Mouse (Mus musculus) cerebellum, postnatal 10 days (tissue): Measurements from ENCODE around the gene Pus10.
A peak's percentile ranks its signal among the peaks of the same experiment; 100 is the strongest.
"Not testable (repeated sequence)": the region's sequence is repeated elsewhere in the genome, so short reads cannot be mapped to it uniquely, and the experiment has no call there.

ENCODE experiments used
- DNase-seq, 2 experiments: peaks; one replicate each; pipeline ENCODE4 v3.0.0; 2021; ENCODE audit warnings: mixed read lengths in 2 of 2

Gene Pus10

DNA sequence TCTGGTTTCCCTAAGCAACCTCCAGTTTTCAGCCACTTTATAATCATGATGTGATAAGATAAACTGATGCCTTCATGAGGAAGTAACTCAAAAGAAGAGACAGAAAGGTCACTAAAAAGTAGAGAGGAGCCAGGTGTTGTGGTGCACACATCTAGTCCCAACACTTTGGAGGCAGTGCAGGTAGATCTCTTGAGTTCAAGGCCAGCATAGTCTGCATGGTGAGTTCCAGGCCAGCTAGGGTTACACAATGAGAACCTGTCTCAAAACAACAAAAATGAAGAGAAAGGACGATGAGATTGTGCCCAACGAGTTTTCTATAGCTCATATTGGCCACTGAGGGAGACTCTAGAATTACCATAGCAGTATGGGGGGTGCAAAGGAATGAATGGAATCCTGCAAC is 33.1 kb downstream of the Pus10 start:
- DNase-seq: no peak

DNA sequence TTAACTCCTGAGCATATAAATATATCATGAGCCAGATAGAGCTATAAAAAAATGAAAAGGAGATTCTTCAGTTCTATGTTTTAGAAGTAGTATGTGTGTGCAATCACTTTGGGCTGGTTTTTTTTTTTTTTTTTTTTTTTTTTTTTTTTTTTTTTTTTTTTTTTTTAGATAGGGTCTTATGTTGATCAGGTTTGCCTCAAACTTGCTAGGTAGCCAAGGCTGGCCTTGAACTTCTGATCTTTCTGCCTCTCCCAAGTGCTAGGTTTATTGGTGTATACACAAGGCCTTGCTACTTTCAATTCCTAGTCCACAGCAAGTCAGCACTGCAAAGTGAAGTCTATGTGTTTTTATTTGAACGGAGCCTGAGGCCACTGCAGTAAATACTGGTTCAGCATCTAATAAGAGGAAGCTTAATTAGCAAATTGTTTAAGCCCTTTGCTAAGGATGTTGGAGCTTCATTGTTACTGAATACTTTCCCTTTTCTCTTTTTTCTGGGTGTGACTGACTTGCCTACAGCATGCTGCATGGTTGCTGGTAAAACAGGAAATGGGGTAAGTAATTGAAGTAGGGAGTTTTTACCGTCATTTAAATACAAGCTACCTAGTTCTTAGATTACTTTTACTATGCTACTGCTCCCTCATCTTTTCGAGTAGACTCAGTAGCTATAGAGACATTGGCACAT is 34.1 kb downstream of the Pus10 start:
- DNase-seq: no peak

DNA sequence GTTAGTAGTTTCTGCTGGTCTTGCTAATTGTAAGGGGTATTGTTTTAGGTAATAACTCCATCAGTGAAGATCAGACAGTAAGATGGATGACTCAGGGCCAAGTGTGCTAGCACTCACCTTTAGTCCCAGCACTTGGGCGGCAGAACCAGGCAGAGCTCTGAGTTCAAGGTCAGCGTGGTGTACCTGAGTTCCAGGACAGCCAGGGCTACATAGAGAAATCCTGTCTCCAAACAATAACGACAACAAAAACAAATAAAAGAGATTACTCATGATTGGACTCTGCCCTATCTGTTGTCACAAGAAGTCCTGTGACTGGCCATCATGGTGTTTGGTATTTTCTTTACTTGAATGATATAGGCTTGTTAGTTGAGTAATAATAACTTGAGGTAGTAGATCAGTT is 36.4 kb downstream of the Pus10 start:
- no peak for DNase-seq

- no peak for DNase-seq
These were observed 39.3 kb downstream of the Pus10 start for GRCm38 (mm10) chr11:23704604-23705294.

- DNase-seq: no peak
These were observed 46.8 kb downstream of the Pus10 start for GRCm38 (mm10) chr11:23712299-23712698.

- DNase-seq: no peak
These were observed 53.4 kb downstream of the Pus10 start for GRCm38 (mm10) chr11:23718856-23719255.

DNA sequence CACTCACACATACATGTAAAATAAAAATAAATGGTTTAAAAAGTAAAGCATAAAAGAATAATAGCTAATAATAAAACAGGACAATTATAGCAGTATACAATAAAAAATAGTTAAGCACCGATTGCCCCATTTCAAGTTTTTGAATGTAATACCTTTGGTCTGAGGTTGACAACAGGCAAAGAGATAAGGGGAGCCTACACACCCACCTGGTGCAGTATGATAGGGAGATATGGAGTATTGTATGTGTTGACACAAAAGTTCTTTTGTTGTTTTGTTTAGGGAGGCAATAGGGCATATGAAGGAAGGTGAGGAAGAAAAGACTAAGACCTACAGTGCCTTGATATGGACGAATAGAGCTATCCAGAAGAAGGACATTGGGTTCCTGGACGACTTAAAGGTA is 54.4 kb downstream of the Pus10 start:
- no peak for DNase-seq

DNA sequence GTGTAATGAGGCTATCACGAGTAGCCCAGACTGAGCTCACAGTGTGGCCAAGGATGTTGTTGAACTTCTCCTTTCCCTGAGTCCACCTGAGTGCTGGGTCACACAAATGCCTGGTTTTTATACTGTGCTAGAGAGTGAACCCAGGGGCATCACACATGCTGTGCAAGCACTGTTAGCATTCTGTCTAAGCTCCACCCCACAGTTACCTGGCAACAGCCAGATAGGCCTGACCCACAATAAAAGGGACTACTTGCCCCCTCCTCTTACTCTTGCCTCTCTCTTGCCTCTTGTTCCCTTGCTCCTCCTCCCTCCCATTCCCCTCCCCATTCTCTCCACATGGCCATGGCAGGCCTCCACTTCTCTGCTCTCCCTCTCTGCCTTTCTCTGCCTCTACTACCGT is 56.9 kb downstream of the Pus10 start:
- DNase-seq: no peak

- no peak for DNase-seq
These were observed 60.4 kb downstream of the Pus10 start for GRCm38 (mm10) chr11:23725850-23726249.

DNA sequence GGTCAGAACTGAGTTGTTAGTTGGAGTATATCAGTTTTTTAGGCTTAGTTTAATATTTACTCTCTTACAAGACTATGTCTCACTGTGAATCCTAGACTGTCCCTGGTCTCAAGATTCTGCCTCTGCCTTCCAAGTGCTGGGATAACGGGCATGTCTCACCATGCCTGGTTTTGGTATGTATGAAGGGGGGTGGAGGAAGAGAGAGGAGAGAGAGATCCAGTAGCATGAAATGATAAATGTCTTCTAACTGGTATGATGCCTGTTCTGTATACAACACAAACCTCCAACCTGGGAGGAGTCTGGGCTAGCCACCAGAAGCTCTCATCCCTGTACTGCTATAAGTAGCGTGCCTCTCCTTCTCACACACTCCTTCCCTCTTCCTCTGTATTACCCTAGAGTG is 61.0 kb downstream of the Pus10 start:
- DNase-seq: no peak

- no peak for DNase-seq
These were observed 62.7 kb downstream of the Pus10 start for GRCm38 (mm10) chr11:23728186-23728585.

DNA sequence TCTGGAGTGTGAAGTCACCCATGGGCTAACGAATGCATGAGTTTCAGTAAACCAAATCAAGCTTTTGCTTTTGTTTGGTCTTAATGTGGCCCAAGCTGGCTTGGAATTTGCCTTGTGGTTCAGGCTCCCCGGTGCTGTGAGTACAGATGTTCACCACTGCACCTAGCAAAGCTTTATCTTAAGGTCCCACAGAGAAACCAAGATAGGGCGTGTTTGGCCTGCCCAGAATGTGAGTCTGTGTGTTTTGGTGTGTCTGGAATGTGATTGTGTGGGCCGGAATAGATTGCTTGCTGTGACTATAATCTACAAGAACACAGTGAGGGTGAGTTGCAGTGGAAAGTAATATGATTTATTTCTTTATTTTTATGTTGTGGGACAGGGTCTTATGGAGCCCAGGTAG is 64.6 kb downstream of the Pus10 start:
- DNase-seq: no peak

DNA sequence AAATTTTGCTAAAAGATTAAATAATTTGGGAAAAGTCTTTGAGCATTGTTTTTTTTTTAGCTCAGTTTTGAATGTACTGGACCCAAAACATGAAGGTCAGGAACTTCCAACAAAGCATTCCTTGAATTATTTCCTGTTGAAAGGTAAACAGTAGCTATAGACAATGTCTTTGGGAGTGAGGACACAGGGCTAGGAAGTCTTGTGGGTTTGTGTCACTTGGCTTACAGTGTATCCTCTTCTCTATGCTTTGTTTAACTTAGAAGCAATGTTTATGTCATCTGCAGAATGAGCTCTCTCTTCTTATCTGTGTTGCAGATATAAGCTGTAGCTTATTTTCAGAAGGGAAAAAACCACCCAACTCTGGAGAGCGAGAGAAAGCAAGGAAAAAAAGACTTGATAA is 67.4 kb downstream of the Pus10 start:
- no peak for DNase-seq

- DNase-seq: no peak
These were observed 69.3 kb downstream of the Pus10 start for GRCm38 (mm10) chr11:23734749-23735286.

DNA sequence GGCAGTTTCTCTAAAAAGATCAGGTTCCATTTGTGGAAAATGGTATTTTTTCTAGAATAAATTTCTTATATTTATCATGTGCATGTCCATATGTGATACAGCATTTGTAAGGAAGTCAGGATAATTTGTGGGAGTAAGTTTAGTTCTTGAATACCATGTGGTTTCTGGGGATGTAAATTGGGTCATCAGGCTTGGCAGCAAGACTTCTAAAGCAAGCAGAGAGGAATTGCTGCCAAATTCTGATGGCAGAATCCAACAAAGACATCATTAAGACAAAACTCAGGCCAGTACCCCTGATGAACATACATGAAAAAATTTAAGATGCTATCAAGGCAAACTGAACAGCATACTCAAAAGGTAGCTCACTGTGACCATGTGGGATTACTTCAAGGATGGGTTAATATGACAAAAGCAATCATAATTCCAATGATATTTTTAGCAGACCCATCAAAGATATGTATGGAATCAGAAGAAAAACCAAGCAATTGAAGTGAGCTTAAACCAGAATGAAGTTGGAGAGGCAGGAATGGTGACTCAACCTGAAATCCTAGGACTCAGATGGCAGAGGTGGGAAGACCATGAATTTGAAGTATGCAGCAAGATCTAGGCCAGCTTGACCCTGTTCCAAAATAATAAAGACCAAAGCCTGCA is 70.5 kb downstream of the Pus10 start:
- peak; percentile 44 to 63 for DNase-seq

GRCm38 (mm10) chr11:23740895-23741294 is 75.4 kb downstream of the Pus10 start:
- DNase-seq: no peak

GRCm38 (mm10) chr11:23741386-23741785 is 75.9 kb downstream of the Pus10 start:
- no peak for DNase-seq

GRCm38 (mm10) chr11:23744352-23744751 is 78.9 kb downstream of the Pus10 start:
- DNase-seq: no peak

- no peak for DNase-seq
These were observed 80.6 kb downstream of the Pus10 start for GRCm38 (mm10) chr11:23746102-23746501.

DNA sequence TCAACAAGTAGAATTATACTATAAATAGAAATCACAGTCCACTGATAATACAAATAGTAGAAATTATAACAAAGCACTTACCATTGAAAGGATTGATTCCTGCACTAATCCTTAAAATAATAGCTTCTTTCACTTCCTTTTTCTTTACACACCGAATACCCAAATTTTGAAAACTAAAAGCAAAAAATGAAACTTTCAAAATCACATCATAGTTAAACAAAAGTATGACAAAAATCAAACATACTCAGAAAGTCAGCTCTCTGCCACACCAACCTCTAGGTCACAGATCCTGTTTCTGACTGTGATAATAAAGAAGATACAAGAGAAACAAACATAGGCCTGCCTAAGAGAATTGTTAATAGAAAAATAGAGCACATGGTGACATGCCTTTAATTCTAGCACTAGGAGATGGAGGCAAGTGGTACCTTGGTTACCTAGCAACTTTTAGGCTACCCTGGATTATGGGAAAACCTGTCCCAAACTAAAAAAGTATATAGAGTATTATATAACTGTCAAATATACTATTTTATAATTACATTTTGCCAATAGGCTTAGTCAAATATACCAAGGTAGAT is 87.7 kb downstream of the Pus10 start:
- DNase-seq: no peak

GRCm38 (mm10) chr11:23754329-23754728 is 88.9 kb downstream of the Pus10 start:
- no peak for DNase-seq

DNA sequence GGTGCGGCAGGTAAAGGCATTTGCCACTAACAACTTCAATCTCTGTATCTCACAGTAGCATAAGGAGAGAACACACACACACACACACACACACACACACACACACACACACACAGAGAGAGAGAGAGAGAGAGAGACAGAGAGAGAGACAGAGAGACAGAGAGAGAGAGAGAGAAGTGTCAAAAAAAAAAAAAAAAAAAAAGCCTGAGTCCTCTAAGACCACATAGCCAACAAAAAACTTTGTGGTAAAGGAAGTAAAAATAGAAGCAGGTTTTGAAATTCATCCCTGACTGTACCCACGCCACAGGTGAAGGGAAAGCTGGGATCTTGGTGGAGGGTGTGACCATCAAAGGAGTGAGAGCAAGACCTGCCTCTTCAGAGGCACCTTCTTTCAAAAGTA is 92.7 kb downstream of the Pus10 start:
- no peak for DNase-seq

DNA sequence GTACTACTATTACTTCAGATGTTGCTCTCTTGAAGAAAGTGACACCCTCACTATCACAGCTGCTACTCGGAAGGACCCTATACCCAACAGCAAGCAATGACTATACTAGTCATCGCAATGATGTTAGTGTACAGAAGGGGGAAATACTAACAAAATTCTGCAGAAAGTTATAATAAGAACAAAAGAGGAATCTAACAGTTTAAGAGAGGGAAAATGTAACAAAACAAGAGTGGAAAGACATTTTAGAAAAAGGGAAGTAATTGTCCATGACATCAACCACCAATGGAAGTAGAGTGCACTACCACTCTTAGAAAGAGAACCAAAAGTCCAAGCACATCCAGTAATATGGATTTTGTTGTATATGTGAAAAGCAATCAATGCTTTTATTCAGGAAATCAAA is 97.2 kb downstream of the Pus10 start:
- no peak for DNase-seq

- DNase-seq: not testable (repeated sequence)
These were observed 101.9 kb downstream of the Pus10 start for GRCm38 (mm10) chr11:23767369-23767768.
